Mouse (Mus musculus) midbrain, embryonic 13.5 days (tissue): ENCODE data around the gene 2510002D24Rik. TPM values are rescaled to one million over a fixed set of nuclear protein-coding genes. Genes with fewer than 3 reads are reported as not detected.
A peak's percentile ranks its signal among the peaks of the same experiment; 100 is the strongest.

ENCODE experiments used
- ATAC-seq: fragments of 200-750 bp; cut with Nextera tagmentation; 2 replicates; pipeline ENCODE4 v1.8.0; 2017; ENCODE audit warnings: mild to moderate bottlenecking, moderate TSS enrichment, moderate library complexity
- H3K27ac ChIP-seq: fragments of 300-500 bp; sonication (generic); 2 replicates; pipeline ENCODE4 v1.5.1; 2015; ENCODE audit warnings: inconsistent platforms, mild to moderate bottlenecking, moderate library complexity
- H3K27me3 ChIP-seq: fragments of 300-500 bp; sonication (generic); 2 replicates; pipeline ENCODE4 v1.6.1; 2015; ENCODE audit warnings: mild to moderate bottlenecking, inconsistent platforms
- H3K36me3 ChIP-seq: fragments of 300-500 bp; sonication (generic); 2 replicates; pipeline ENCODE4 v1.6.1; 2015; ENCODE audit warnings: mild to moderate bottlenecking, inconsistent platforms
- H3K4me1 ChIP-seq: fragments of 300-500 bp; sonication (generic); replicated peaks from 2 replicates; pipeline ENCODE4 v1.6.1; 2015; ENCODE audit warnings: inconsistent platforms
- H3K4me2 ChIP-seq: fragments of 300-500 bp; sonication (generic); replicated peaks from 2 replicates; pipeline ENCODE4 v1.6.1; 2015; ENCODE audit warnings: moderate library complexity, mild to moderate bottlenecking, inconsistent platforms
- H3K4me3 ChIP-seq: fragments of 300-500 bp; sonication (generic); replicated peaks from 2 replicates; pipeline ENCODE4 v1.5.1; 2015; ENCODE audit warnings: mild to moderate bottlenecking, inconsistent platforms
- H3K9ac ChIP-seq: fragments of 300-500 bp; sonication (generic); replicated peaks from 2 replicates; pipeline ENCODE4 v1.6.1; 2015; ENCODE audit warnings: mild to moderate bottlenecking, inconsistent platforms
- H3K9me3 ChIP-seq: fragments of 300-500 bp; sonication (generic); 2 replicates; pipeline ENCODE4 v1.6.1; 2016; ENCODE audit warnings: mild to moderate bottlenecking, inconsistent platforms
- WGBS: fragments of 180-500 bp; shearing (Covaris S2); methylation state at CpG from one replicate; pipeline ENCODE4 v1.1.7; 2015; 5-methylcytosine and 5-hydroxymethylcytosine counted together
- polyA plus RNA-seq: library from polyadenylated mRNA; unstranded; fragments of >200 nt; fragmentation: Nextera tagmentation; extraction: Ambion mirVana; gene quantifications from 2 replicates; pipeline ENCODE4 v1.2.1, GENCODE M21; 2015

The 2510002D24Rik gene
- polyA plus RNA-seq = 35.5 and 38.4 TPM in 2 replicates

DNA sequence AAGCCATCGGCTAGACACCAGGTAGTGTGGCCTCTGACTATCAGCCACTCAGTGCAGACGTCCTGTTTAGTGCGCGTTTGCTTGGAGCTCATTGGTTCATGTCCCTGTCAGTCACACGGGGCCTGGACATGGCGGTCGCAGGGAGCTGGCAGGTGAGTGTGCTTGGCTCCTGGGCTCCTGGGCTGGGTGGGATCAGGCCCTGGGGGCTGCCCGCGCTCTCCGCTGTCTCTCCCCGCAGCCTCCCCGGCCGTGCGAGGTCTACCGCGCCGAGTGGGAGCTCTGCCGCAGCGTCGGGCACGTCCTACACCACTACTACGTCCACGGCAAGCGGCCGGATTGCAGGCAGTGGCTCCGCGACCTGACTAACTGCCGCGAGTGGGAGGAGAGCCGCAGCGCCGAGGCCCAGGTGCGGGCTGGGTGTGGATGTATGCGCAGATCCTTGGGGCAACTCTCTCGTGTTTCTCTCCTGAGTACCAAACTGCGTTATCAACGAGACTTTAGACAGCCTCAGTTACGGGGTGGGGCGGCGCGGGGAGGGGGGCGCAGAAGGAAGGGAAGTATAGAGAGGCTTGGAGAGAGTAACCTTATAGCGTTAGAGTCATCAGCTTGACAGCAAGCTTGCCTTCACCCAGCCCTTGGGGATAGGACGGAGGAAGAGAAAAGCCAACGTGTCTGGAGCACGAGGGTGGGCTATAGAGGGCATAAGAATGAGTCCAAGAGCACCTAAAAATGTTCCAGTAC, at the start of gene 2510002D24Rik, which contains the start of gene Gm28539:
Gene 2510002D24Rik (plus strand): TSS at position 111 of the 741 bp plus-strand sequence.
Gene Gm28539 (plus strand): TSS at position 117 of the 741 bp plus-strand sequence.
- peak within 1 kb of the TSS; percentile 90 for H3K4me3 ChIP-seq
- peak within 1 kb of the TSS; percentile 93 for H3K9ac ChIP-seq
- peak; percentile 99 for ATAC-seq
- H3K27ac ChIP-seq = peak within 1 kb of the TSS; percentile 71; the same call in 1 of the 2 replicates
- peak within 1 kb of the TSS; percentile 75 for H3K4me2 ChIP-seq
- no peaks in the 10 kb centered on the region for H3K27me3 ChIP-seq
- H3K9me3 ChIP-seq = no peaks in the 10 kb centered on the region
- peaks cover 53% of the 10 kb centered on the region for H3K36me3 ChIP-seq
- peaks cover 7% of the 10 kb centered on the region for H3K4me1 ChIP-seq
- 2% methylated on average over 46 of the region's 46 CpGs for WGBS

DNA sequence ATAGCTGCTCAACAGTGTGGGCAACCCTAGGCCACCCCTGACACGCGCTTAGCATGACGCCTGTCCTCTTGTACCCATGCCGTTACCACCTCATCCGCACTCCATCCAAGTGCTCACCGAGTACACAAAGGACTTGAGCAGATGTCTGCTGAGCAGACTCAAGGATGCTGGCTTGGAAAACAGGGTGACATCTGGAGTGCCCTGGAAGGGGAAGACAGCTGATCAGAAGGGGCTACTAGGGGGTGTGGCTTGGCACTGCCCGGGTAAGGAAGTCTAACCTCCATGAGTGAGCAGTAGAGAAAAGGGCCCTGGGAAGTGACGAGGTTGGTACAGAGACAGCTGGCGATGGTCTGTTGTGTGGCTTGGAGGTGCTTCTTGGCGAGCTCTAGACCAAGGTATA, 49.7 kb upstream of the 2510002D24Rik start:
- Histone ChIP-seq H3K4me3 (no peak overlapping the region), H3K9me3 (no peaks in the 10 kb centered on the region), H3K36me3 (peaks cover 29% of the 10 kb centered on the region), H3K4me1 (no peaks in the 10 kb centered on the region), H3K27me3 (no peaks in the 10 kb centered on the region), H3K9ac (no peak overlapping the region), H3K27ac (no peak overlapping the region), H3K4me2 (no peak overlapping the region)
- no peak for ATAC-seq
- 95% methylated on average over 10 of the region's 10 CpGs for WGBS

DNA sequence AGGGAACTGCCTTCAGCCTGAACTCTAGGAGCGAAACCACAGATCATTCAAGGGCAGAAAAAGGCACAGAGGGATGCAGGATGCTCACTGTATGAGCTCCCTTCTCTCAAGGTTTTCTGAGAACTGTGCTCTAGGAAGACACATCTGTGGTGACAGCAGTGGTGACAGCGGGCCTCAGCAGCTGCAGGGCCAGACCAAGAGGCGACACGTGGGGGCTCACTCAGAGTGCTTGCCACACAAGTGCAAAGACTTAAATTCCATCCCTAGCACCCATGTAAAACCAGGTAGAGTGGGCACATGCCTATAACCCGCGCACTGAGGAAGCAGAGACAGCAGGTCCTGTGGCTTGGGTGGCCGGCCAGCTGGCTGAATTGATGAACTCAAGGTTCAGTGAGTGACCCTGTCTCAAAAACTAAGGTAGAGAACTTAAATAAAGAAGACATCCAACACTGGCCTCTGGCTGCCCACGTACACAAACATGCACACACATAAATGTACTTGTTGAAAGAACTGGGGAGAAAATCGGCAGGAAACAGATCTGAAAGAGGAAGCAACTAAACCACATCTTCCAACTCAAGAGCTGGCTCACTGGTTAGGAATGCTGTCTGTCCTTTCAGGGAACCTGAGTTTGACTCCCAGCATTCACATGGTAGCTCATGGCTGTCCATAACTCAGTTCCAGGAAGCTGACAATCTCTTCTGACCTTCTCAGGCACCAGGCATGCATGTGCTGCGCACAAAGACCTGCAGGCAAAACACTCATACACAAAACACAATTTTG, 47.6 kb upstream of the 2510002D24Rik start:
- Histone ChIP-seq H3K9me3 (no peaks in the 10 kb centered on the region), H3K27ac (no peak overlapping the region), H3K4me2 (no peak overlapping the region), H3K4me3 (no peak overlapping the region), H3K9ac (no peak overlapping the region), H3K27me3 (no peaks in the 10 kb centered on the region), H3K36me3 (peaks cover 22% of the 10 kb centered on the region), H3K4me1 (no peaks in the 10 kb centered on the region)
- 94% methylated on average over 10 of the region's 10 CpGs for WGBS
- ATAC-seq = no peak

GRCm38 (mm10) chr16:18795223-18795899, 41.0 kb upstream of the 2510002D24Rik start:
- H3K4me3 ChIP-seq = no peak overlapping the region
- ATAC-seq = no peak
- no peak overlapping the region for H3K27ac ChIP-seq
- no peak overlapping the region for H3K9ac ChIP-seq
- no peaks in the 10 kb centered on the region for H3K4me1 ChIP-seq
- H3K4me2 ChIP-seq = no peak overlapping the region
- peaks cover 36% of the 10 kb centered on the region for H3K36me3 ChIP-seq
- H3K27me3 ChIP-seq = no peaks in the 10 kb centered on the region
- no peaks in the 10 kb centered on the region for H3K9me3 ChIP-seq
- WGBS = 93% methylated on average over 11 of the region's 11 CpGs

DNA sequence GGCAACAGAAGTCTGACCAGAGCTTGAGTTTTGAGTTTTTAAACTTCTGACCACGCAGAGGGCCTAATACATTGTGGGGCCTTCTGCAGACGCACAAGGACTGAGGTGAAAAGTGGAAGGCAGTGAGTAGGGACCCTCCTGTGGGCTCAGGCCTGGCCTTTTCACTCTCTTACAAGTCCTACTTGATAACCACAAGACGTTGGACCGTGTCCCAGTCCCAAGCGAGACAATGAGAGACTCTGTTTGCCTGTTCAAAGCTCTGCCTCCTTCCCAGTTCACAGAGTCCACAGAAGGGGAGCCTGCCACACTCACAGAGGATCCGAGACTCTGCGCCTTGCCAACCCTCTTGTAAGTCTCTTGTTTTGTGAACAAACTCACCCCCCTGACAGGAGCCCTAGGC, 39.7 kb upstream of the 2510002D24Rik start:
- H3K4me3 ChIP-seq = no peak overlapping the region
- no peak overlapping the region for H3K27ac ChIP-seq
- no peak overlapping the region for H3K4me2 ChIP-seq
- no peaks in the 10 kb centered on the region for H3K27me3 ChIP-seq
- peaks cover 41% of the 10 kb centered on the region for H3K36me3 ChIP-seq
- H3K9me3 ChIP-seq = no peaks in the 10 kb centered on the region
- ATAC-seq = no peak
- 90% methylated on average over 7 of the region's 7 CpGs for WGBS
- H3K4me1 ChIP-seq = no peaks in the 10 kb centered on the region
- no peak overlapping the region for H3K9ac ChIP-seq

DNA sequence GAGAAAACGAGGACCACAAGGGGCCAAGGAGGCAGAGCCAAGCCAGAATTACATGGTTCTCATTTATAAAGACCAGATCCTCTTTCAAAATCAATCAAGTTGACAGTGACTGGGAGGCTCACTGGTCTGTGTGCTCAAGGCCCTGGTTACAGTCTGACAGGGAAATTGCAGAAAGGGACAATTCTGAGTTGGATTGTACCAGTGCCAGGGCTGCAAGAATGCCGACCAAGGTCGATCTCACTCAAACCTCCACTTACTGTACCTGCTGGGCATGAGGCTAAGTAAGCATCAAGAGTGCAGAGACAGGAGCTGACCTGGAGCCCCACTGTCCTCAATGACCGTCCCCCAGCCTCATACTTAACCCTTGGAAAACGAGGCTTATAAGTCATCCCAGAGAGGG, 38.2 kb upstream of the 2510002D24Rik start:
- Histone ChIP-seq H3K4me2 (no peak overlapping the region), H3K27ac (no peak overlapping the region), H3K9me3 (no peaks in the 10 kb centered on the region), H3K9ac (0 out of 2 replicates have a peak overlapping the region, but pooled peaks have one; percentile 14), H3K36me3 (peaks cover 41% of the 10 kb centered on the region), H3K4me1 (no peaks in the 10 kb centered on the region), H3K27me3 (no peaks in the 10 kb centered on the region), H3K4me3 (no peak overlapping the region)
- 91% methylated on average over 5 of the region's 5 CpGs for WGBS
- no peak for ATAC-seq

- no peak overlapping the region for H3K27ac ChIP-seq
- no peaks in the 10 kb centered on the region for H3K9me3 ChIP-seq
- peaks cover 42% of the 10 kb centered on the region for H3K36me3 ChIP-seq
- ATAC-seq = peak; percentile 55; the same call in 1 of the 2 replicates
- H3K4me1 ChIP-seq = no peaks in the 10 kb centered on the region
- 65% methylated on average over 2 of the region's 2 CpGs for WGBS
- H3K4me2 ChIP-seq = no peak overlapping the region
- no peaks in the 10 kb centered on the region for H3K27me3 ChIP-seq
- no peak overlapping the region for H3K9ac ChIP-seq
- H3K4me3 ChIP-seq = no peak overlapping the region
Measured at GRCm38 (mm10) chr16:18798841-18799240, 37.5 kb upstream of the 2510002D24Rik start.

- no peak overlapping the region for H3K4me3 ChIP-seq
- no peaks in the 10 kb centered on the region for H3K27me3 ChIP-seq
- ATAC-seq = no peak
- WGBS = 93% methylated on average over 2 of the region's 2 CpGs
- H3K27ac ChIP-seq = no peak overlapping the region
- H3K36me3 ChIP-seq = peaks cover 33% of the 10 kb centered on the region
- no peak overlapping the region for H3K9ac ChIP-seq
- peaks cover 2% of the 10 kb centered on the region for H3K4me1 ChIP-seq
- no peaks in the 10 kb centered on the region for H3K9me3 ChIP-seq
- no peak overlapping the region for H3K4me2 ChIP-seq
Measured at GRCm38 (mm10) chr16:18805746-18806145, 30.6 kb upstream of the 2510002D24Rik start.

DNA sequence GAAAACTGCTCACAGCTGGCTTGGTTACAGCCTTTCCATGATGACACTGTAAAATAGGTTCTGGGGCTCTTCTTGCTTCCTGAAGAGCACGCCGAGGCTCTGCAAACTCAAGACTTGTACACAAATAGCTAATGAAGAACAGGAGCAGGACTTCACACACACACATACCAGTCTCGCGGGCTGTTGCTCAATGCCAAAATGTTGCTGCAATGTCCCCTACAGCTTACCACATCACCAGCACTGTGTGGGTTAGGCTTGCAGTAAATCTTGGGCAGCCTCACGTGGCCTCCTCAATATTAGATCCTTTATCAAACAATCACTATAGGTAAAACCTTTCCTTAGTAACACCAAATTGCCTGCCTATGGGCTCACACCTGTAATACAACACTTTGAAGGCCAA, 27.4 kb upstream of the 2510002D24Rik start:
- H3K36me3 ChIP-seq = peaks cover 26% of the 10 kb centered on the region
- no peak for ATAC-seq
- no peaks in the 10 kb centered on the region for H3K9me3 ChIP-seq
- no peak overlapping the region for H3K4me3 ChIP-seq
- no peak overlapping the region for H3K9ac ChIP-seq
- H3K4me1 ChIP-seq = peaks cover 22% of the 10 kb centered on the region
- no peak overlapping the region for H3K4me2 ChIP-seq
- 93% methylated on average over 5 of the region's 5 CpGs for WGBS
- no peaks in the 10 kb centered on the region for H3K27me3 ChIP-seq
- H3K27ac ChIP-seq = no peak overlapping the region

DNA sequence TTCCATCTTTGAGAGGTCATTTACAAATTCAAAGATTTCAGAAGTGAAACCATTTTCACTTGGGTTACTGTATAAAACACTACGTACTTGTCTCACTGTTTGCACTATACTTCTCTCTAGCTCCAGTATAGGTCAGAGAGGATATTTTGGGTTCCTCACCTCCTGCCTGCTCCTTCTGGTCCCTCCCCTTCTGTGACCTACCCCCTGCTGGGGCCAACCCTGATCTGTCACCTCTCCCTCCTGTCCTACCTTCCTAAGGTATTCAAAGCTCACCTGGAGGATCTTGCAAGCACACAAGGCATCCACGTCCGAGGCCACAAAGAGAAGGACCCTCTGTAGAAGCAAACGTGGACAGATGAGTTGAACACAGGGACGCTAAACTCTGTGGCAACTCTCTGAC, 25.3 kb upstream of the 2510002D24Rik start:
- Histone ChIP-seq H3K4me1 (peaks cover 23% of the 10 kb centered on the region), H3K4me3 (peak overlapping the region; percentile 77), H3K9me3 (no peaks in the 10 kb centered on the region), H3K27ac (no peak overlapping the region), H3K4me2 (peak overlapping the region; percentile 81), H3K27me3 (no peaks in the 10 kb centered on the region), H3K9ac (peak overlapping the region; percentile 50), H3K36me3 (peaks cover 27% of the 10 kb centered on the region)
- 10% methylated on average over 5 of the region's 5 CpGs for WGBS
- peak; percentile 16 for ATAC-seq

DNA sequence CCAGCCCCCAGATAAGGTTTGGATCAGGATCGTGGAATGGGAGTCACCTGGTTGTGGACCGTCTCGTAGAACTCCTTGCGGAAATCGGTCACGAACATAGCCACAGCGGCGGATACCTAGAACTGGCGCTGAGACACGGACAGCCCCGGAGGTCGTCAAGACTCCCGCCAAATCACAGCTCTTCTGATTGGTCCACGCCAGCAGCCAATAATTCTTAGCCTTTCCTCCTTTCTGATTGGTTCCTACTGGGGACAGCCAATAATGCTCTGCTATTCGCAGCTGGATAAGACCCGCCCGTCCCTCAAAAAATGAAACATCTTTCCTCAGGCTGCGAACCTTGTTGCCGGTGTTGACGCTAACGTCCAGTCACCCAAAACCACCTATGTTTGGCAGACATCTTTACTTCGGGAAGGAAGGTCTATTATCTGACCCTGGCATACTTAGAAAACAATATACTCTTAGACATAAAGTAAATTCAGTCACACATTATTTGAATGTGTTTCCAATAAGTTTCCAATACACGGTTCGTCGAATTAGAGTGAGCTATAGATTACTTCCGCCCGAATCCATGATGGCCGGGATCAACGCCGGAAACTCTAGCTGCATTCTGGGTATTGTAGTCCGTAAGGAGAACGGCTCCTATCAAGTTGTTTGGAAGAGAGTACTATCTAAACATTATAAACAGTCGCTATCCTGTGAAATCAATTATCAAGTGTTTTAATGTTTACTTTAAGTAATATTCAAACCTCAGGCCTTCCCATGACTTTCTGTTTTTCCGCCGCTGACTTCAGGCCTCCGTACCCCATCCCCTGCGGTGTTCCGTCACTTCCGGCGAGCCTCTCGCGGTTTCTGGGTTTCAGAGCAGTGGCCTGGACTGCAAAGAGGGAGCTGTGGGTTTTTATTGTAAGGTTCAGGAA, 24.7 kb upstream of the 2510002D24Rik start, which contains the start of the genes Ufd1 and Cdc45:
Gene Ufd1 (plus strand): TSS at position 312 of the 917 bp plus-strand sequence.
Gene Cdc45 (minus strand): TSS at position 520 of the 917 bp plus-strand sequence.
- peak within 1 kb of the TSS; percentile 81 for H3K4me2 ChIP-seq
- H3K27ac ChIP-seq = peak within 1 kb of the TSS; percentile 40
- H3K9ac ChIP-seq = peak within 1 kb of the TSS; percentile 85
- ATAC-seq = peak; percentile 95
- H3K9me3 ChIP-seq = no peaks in the 10 kb centered on the region
- 0% methylated on average over 42 of the region's 42 CpGs for WGBS
- H3K27me3 ChIP-seq = no peaks in the 10 kb centered on the region
- peak within 1 kb of the TSS; percentile 77 for H3K4me3 ChIP-seq
- peaks cover 31% of the 10 kb centered on the region for H3K36me3 ChIP-seq
- H3K4me1 ChIP-seq = peaks cover 23% of the 10 kb centered on the region
